Mouse (Mus musculus): Measurements from ENCODE around the gene Pts.

Pts gene

DNA sequence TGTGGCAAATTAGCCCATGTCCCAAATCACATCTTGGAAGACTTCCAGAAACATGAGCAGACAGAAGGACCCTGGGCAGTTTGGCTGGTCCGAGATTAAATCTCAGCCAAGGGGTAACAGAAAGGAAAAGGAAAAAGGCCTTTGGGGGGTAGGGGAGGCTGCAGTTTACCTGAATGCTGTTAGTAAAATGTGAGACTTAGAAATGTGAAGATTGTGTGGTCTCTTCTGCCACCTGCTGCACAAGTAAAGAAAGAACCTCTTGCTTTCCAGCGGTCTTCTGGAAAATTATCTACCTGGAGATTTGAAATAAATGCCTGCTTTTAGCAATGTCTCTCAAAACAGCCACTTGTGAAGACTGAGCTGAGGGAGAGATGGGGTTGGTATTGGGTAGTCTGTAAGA, 2.4 kb upstream of the Pts start:
- peak; percentile 47 to 54 for DNase-seq (ENCODE audit: low spot score in 2 of 2)

DNA sequence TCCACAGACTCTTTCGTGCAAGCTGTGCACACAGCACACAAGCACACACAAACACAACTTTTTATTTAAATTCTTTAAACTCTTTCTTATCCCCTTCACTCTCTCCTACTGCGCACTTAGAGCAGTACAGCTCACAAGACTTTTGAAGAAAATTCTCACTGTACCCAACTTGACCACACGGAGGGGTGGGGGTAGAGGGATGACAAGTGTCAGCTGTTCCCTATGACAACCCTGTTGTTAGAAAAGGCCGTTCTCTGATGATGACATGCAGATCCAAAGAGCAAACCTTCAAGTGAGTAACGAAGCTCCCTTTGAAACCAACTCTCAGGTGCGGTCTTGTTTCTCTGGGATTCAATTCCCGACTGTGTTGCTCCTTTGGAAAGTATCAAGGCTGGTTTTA, 664 bp downstream of the Pts start:
- DNase-seq (ENCODE audit: low spot score in 2 of 2) = no peak

DNA sequence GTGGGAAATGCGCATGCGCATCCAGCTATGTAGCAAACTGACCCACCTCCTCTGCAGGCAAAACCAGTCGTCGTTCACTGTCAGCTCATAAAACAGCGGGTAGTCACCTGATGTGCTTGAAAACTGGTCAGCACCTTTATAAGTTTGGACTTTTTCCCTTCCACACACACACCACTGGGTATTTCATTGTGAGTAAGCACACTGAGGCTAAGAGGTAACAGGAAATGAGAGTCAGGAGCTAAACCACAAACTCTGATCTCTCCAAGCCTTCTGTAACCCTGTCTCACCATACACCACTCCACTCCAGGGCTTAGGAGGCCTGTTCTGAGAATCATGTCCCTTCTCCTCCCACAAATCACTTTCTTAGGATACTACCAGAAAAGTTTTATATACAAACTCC, 2.9 kb downstream of the Pts start:
- no peak for DNase-seq (ENCODE audit: low spot score in 2 of 2)

DNA sequence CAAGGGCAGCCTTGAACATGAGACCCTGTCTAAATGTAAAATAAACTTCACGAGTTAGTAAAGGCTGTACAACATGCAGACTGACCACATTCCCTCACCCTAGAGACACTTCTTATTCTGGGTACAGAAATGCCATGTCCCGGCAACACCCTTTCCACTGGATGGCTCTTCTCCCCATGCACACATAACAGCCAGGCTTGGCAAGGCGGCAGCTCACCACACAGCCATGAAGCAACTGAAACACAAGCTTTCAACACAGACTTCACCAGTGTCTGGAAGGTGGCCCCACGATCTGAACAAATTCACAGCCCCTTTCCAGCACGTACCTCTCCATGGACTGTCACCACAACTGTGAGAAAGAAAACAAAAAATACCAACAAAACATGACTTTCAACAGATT, 3.6 kb downstream of the Pts start:
- no peak for DNase-seq (ENCODE audit: low spot score in 2 of 2)

DNA sequence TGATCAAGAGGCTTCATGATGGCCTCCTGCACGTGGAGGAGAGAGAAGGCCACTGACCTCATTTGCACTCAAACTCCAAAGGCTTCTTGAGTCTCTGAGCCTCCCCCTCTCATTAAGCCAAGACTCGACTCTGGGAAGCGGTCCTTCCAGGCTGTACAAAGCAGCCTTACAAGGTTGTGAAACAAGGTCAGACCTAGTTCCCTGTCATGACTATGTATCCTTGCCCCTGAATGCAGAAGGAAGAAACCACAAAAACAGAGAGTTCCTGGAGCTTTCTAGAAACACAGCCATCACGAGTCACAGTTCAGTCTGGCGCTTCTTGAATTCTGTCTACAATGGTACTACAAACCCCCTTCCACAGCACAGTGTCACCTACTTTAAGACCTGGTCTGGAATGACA, 6.0 kb downstream of the Pts start:
- no peak for DNase-seq (ENCODE audit: low spot score in 2 of 2)

DNA sequence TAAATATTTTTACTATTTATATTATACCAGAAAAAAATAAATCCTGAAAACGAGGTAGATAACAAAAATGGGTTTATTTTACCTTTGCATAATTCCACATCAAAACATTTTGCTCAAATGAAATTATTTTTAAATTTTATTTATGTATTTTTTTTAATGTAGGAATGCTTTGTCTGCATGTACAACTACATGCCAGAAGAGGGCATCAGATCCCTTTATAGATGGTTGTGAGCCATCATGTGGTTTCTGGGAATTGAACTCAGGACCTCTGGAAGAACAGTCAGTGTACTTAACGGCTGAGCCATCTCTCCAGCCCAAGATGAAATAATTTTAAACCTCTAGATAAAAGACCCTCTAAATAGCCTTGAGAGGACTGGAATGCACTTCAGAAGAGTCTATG, 7.0 kb downstream of the Pts start:
- DNase-seq (ENCODE audit: low spot score in 2 of 2) = no peak

DNA sequence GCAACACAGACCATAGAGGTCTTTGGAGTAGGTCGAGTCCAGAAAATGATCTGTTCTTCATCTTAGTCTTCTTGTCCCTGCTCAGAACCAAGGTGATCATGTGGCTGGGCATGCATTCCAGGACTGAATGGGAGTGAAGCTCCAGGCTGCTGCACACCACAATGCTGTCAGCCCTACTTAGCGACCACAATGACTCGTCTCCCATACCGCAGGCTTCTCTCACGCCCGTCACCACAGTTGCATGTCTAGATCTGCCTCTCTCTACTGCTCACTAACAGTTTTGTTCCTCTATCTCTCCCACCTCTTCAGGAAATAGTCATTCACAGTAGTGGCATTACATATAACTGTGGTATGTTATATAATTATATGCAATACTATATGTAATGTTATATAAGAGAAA, 7.8 kb downstream of the Pts start:
- no peak for DNase-seq (ENCODE audit: low spot score in 2 of 2)

DNA sequence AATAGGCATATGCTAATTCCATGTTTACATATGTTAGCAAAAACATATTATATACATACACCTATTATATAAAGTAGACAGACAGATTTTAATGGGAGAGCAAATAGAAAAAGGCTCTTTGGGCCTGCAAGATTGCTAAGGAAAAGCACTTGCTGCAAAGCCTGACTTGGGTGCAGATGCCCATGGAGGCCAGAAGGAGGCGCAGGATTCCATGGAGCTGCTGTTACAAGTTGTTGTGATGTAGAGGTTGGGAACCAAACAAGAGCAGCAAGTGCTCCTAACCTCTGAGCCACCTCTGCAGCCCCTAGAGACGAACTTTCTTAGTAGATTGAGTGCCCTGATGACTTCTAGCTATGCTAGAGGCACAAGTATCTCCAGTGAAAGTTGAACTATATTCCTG, 9.7 kb downstream of the Pts start:
- DNase-seq (ENCODE audit: low spot score in 2 of 2) = no peak

DNA sequence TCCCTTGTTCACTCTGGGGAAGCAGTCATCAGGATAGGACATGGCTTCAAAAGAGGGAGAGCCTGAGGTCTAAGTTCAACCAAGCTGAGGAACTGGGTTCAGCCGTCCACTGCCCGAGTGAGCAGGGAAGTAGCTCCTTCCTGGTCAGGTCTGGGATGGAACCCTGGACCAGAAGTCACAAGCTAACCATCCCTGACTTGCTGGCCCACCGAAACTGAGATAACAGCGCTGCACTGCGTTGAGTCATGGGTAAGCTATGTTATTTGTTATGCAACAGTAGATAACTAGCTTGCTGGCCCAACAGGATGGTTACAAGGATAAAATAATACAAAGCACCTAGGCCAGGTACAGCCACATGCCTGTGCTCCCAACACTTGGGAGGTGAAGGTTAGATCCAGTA, 13.1 kb downstream of the Pts start:
- no peak for DNase-seq (ENCODE audit: low spot score in 2 of 2)

DNA sequence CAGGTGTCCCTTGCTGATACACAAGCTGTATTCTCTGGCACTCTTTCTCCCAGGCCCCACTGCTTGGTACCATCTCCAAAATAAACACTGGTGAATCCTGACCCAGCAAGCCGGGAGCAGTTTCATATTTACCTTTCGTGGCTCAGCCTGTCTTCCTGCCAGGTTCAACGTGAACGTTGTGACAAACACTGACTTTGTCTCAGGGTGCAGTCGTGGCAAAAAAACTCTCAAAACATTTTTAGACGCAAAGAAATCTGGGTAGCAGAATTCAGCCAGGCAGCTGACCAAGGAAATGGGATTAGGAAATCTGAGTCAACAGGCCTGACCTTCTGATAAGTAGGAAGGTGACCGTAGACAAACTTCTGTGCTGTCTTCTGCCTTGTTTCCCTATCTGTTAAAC, 21.0 kb downstream of the Pts start:
- DNase-seq (ENCODE audit: low spot score in 2 of 2) = no peak

DNA sequence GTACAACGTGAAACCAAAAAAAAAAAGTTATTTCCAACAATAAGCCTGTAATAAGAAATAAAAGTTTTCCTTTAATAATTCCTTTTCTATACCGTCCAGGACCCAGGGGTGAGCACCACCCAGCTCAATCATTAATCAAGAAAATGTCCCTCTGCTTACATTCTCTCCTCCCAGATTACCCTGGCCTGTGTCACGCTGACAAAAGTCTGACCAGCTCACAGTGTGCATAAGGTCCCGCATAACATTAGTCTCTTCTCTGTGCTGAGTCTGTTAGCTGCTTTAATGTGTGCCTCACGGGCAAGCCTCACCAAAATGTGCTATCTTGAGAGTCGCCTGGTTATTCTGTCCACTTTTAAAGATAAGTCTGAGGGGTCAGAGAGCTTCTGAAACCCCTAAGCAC, 23.1 kb downstream of the Pts start:
- DNase-seq (ENCODE audit: low spot score in 2 of 2) = no peak

DNA sequence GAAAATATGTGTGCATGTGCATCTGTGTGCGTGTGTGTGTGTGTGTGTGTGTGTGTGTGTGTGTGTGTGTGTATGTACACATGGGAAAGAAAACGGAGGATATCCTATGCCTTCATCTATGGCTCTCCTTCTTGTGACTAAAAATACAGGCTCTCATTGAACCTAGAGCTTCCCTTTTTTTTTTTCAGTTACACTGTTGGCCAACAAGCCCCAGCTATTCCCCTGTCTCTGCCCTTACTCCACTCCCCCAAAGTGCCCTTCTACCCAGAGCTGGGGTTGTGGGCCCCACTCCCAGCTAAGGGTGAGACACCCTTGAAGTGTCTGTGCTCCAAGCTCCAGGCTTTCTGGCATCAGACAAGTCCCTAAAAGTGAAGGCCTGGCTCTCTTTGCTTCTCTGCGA, 25.6 kb downstream of the Pts start:
- DNase-seq (ENCODE audit: low spot score in 2 of 2) = no peak

DNA sequence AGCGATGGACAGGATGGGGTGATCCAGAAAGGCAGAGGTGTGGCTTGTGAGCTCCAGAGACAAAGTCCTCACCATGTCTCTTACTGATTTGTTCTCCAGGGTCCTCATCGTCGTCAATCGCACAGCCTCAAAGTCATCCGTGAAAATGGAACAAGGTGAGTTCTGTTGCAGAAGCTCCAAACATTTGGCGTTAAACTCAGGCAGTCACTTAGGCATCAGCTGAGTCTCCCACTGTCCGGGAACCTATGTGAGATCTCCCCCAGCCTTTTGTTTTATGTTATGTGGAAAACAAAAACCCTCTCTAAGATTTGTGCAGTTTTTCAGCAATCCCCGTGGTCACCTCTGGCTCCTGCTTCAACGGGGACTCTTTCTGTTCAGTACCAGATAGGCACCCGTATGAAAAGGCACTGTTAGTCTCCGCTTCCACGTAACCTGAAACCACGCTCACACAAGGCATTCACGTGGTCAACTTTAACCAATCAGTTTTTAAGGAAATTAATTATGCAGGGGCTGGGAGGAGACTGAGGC, 27.5 kb downstream of the Pts start:
- no peak for DNase-seq (ENCODE audit: low spot score in 2 of 2)

DNA sequence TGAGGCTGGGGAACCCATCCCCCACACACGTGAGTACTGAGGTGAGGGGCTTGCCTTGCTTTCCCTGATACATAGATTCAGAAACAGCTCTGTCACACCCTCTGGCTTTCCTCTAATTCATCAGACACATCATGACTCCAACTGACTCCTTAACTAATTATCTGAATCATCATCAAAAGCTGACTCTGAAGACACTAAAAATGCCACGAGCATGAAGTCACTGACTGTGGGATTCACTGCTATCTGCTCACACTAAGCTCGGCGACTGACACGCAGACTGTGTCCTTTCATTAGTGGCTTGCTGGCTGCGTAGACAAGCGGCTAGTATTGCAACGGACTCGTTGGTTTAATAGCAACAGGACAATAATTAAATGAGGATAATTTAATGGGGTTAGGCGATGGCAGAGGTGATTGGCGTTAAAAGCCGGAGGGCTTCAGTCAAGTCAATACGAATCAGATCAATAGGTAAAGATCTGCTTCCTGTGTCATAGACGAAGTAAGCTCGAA, 28.0 kb downstream of the Pts start:
- DNase-seq (ENCODE audit: low spot score in 2 of 2) = no peak

DNA sequence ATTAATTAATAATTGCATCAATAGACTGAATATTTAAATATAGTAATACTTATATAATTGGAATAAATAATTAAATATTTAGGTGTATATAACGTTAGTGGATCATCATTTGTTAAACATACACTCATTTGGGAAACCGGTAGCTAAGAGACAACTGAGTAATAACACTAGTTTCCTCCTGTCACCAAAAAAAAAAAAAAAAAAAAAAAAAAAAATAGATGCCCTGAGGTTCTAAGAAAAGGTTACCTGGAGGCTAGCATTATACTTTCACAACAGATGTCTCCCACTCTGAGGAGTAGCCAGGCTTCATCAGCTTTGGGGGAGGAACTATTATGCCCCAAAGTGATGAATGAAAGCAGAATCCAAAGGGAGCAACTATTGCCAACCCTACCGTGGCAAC, 28.7 kb downstream of the Pts start:
- no peak for DNase-seq (ENCODE audit: low spot score in 2 of 2)

DNA sequence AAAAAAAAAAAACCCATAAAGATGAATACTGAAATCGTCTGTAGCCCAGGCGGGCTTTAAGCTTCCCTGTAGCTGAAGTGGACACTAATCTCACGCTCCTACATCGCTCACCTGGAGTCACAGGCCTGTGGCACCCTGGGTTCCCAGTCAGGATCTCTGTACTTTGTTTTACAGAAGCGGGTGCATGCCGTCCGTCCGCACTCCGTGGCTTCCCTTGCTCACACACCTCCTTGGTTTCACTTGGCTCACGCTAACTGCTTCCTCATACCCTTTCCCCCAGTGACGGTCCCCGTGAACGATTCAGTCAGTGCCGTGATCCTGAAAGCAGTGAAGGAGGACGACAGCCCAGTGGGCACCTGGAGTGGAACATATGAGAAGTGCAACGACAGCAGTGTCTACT, 29.7 kb downstream of the Pts start:
- no peak for DNase-seq (ENCODE audit: low spot score in 2 of 2)

DNA sequence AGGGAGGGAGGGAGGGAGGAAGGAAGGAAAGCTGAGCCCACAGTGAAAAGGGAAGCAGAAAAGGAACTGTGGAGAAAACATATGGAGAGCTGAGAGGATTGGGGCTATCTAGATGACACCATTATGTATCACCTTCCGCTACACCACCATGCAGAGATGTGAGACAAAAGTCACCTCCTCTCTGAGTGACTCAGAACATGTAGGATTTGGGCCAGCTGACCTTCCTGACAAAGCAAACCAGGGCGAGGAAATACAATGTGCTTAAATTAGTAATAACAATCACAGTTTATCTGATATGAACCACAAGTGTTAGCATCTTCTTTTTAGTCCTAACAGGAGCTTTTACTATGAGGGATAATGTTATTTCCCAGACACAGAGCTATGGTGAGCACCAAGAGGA, 31.0 kb downstream of the Pts start:
- no peak for DNase-seq (ENCODE audit: low spot score in 2 of 2)

DNA sequence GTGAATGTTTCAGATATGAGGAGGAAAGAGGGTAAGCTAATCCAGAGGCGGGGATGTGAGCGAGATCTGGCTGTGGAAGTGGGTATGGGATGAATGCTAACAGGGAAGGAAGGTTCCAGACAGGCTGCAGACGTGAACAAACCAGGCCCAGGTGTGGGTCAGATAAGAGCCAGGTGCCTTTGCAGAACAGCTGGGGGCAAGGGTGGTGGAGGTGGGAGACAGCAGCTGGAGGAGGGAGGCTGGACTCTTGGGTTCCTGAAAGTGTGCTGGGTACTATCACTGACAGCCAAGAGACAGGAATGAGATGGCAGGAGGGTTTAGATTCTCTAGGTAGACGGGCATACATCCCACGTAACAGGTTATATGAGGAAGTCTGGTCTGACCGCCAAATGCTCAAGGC, 31.4 kb downstream of the Pts start:
- no peak for DNase-seq (ENCODE audit: low spot score in 2 of 2)

DNA sequence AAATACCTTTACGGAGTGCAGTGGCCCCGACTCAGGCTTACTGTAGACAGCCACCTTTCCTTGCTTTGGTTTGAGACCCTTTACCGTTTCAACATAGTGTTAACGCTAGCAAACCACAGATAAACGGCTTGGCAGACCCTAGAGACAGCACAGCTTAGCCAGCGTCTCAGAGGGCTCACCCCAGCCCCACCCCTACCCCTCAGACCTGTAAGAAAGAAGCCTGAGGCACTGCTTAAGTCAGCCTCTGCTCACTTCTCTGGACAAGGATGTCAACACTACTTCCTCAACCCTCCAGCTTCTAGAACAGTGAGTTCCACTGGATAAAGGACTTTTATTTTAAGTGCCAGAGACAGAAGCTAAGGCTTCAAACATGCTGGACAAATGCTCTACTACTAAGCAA, 32.0 kb downstream of the Pts start:
- DNase-seq (ENCODE audit: low spot score in 2 of 2) = no peak

DNA sequence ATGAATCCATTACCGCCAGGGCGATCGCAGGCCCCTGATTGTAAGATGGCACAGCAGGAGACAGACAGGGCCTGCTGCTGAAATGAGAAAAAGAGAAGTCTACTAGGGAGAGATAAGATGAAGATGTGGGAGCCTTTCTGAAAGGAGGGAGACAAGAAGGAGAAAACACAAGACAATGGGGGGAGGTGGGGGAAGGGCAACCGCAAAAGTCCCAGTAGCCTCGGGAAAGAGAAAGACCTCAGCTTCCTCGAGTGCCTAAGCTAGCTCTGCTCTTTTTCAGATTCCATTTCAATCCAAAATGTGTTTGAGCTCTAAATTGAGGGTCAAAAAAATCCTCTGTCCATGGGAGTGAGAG, 32.4 kb downstream of the Pts start:
- no peak for DNase-seq (ENCODE audit: low spot score in 2 of 2)

DNA sequence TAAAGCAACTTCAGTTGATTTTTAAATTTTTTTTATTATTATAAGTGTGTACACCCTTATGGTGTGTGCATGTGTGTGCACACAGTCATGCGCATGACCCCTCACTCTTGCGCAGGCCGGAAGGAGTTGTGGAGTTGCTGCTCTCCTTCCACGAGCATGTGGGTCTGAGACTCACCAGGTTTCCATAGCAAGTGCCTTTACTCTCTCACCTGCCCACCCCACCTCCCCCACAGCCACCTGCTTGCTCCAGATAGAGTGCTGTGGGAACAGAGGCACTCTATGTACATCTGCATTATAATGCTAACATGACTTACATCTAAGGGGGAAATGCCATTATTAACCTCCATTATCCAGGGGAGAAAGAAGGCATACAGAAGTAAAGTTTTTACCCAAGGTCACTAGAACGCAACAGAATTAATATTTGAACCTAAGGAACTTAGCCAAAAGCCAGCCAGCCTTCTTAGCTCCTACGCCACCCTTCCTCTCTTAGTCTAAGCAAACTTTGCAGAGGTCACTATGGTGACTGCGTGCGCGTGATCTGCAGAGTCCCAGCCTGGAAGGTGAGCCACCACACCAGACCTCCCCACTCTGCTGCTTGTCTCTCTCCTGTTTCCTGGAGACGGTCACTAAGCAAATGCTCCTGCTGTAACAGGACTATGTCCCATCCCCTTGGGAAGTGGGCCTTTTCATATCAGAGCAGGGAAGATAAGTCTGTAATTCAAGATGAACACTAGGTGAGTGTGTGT, 32.9 kb downstream of the Pts start:
- DNase-seq (ENCODE audit: low spot score in 2 of 2) = no peak

DNA sequence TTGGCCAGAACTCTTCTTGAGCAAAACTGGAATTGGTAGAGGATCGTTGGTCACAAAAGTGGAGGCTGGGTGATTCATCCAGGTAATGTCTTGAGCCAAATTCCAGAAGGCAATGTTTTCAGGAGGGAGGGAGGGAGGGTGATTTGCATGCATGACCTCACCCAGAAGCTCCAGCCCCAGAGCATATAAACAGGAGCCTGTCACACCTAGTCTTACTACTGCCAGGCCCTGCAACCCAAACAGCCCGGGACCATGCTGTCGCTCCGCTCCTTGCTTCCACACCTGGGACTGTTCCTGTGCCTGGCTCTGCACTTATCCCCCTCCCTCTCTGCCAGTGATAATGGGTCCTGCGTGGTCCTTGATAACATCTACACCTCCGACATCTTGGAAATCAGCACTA, 34.2 kb downstream of the Pts start, which contains the start of gene Plet1:
Gene Plet1 (plus strand): TSS at position 215 of the 400 bp plus-strand sequence.
- no peak for DNase-seq (ENCODE audit: low spot score in 2 of 2)

DNA sequence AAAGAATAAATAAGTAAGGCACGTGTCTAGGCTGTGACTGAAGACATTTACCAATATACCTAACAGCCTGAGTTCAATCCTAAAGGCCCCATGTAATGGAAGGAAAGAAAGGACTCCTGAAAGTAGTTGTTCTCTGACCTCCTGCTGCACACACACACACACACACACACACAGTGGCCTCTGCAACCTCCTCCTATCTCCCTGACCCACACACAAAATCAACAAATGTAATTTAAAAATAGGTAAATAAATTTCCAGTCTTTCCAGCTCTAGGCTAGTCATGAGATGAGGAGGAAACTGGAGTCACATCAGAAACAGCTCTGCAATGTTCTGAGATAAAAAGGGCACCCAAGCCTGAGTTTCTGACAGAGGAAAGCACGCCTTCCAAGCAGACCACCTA, 34.7 kb downstream of the Pts start:
- DNase-seq (ENCODE audit: low spot score in 2 of 2) = no peak

DNA sequence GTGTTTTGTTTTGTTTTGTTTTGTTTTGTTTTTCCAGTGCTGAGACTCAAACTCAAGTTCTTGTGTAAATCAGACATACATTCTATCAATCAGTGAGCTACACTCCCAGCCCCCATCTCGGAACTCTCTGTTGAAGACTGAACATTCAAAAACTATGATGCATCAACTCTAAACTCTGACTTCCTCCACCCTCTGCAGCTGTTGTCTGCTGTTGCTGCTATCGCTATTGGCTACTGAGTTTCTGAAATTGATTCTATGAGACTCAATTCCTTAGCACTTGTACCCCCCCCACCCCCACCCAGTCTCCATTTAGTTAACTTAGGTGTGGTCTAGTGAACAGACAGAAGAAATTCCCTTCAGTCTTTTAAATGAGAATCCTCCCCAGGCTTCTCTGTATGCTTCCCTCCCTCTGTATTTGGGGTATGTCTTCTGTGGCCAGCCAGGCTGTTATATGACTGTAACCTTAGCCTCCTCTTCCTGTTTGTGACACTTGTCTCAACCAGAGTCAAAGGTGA, 36.9 kb downstream of the Pts start:
- no peak for DNase-seq (ENCODE audit: low spot score in 2 of 2)
